ENCODE assay signal across 26 mouse cellular contexts in the genomic region with DNA sequence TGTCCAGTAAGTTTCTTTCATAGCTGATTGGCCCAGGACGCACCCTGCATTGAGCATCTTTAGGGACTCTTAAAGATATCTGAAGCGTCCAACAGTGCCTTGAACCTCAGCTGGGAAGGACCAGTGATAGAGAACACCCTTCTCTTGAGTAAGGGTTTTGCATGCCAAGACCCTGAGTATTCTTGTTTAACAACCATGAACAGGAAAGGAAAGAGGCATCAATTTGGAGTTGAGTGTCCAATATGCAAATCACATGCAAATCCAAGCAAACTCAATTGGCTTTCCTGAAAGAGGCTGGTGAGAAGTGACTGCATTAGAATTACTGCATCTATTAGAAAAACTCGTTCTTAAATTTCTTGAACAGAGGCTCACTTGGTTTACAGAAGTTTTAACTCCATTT.
"Had no signal": no experiment of that assay in that cellular context is flagged by ENCODE, and none has a peak within 500 bp of the region (broad histone marks: within the 10 kb centered on the region; RNA-seq: fewer than 3 reads in every experiment).

No protein-coding gene starts in this region.

- H3K9ac ChIP-seq: heart, embryonic 12.5 days; hindbrain, embryonic 12.5 days; hindbrain, embryonic 14.5 days; intestine, embryonic 15.5 days; limb, embryonic 12.5 days; liver, embryonic 13.5 days had no signal

- H3K9me3 ChIP-seq: heart, embryonic 10.5 days; heart, embryonic 12.5 days; hindbrain, embryonic 10.5 days; hindbrain, embryonic 12.5 days; intestine, embryonic 15.5 days; limb, embryonic 10.5 days; limb, embryonic 12.5 days; liver, embryonic 13.5 days had no signal

- ATAC-seq: hindbrain, embryonic 16.5 days; inflammation-experienced regulatory T-cells, adult 6 months; intestine, embryonic 15.5 days; intestine, postnatal 0 days had no signal

- H3K36me3 ChIP-seq: heart, embryonic 10.5 days; heart, embryonic 12.5 days; hindbrain, embryonic 10.5 days; hindbrain, embryonic 12.5 days; intestine, embryonic 15.5 days; limb, embryonic 10.5 days; limb, embryonic 12.5 days; liver, embryonic 13.5 days had no signal

- H3K4me2 ChIP-seq: heart, embryonic 12.5 days; hindbrain, embryonic 12.5 days; hindbrain, embryonic 14.5 days; intestine, embryonic 15.5 days; limb, embryonic 12.5 days; liver, embryonic 11.5 days; liver, embryonic 13.5 days had no signal

- H3K4me1 ChIP-seq: heart, embryonic 10.5 days; hindbrain, embryonic 10.5 days; hindbrain, embryonic 12.5 days; intestine, embryonic 15.5 days; limb, embryonic 10.5 days; limb, embryonic 12.5 days; liver, embryonic 13.5 days had no signal

- H3K27ac ChIP-seq: heart, embryonic 10.5 days; hindbrain, embryonic 10.5 days; hindbrain, embryonic 12.5 days; hindbrain, embryonic 14.5 days; intestine, embryonic 15.5 days; layer of hippocampus, adult 2 months; left cerebral cortex, adult 2 months; limb, embryonic 10.5 days; limb, embryonic 12.5 days; liver, embryonic 13.5 days had no signal

- DNase-seq: gastrocnemius, postnatal 10 days; gastrocnemius, postnatal 25 days; heart, adult 18-20 months; heart, postnatal 10 days; heart, postnatal 4 days; kidney, adult 18-20 months; kidney, adult 8-10 months; kidney, postnatal 10 days; kidney, postnatal 25 days; kidney, postnatal 4 days; liver; liver, embryonic 13.5 days had no signal

- H3K27me3 ChIP-seq: heart, embryonic 12.5 days; hindbrain, embryonic 12.5 days; intestine, embryonic 15.5 days; limb, embryonic 12.5 days; liver, embryonic 13.5 days had no signal

- H3K4me3 ChIP-seq: heart, embryonic 10.5 days; heart, embryonic 12.5 days; hindbrain, embryonic 10.5 days; hindbrain, embryonic 12.5 days; intestine, embryonic 15.5 days; layer of hippocampus, adult 2 months; left cerebral cortex, adult 2 months; limb, embryonic 10.5 days; limb, embryonic 12.5 days; liver, embryonic 13.5 days had no signal
